Mouse (Mus musculus): ENCODE results near the gene Snip1. TPM values are rescaled to one million over a fixed set of nuclear protein-coding genes. Genes with fewer than 3 reads are reported as not detected.

Snip1 gene
- polyA plus RNA-seq, 1 experiment = 7.2 TPM

DNA sequence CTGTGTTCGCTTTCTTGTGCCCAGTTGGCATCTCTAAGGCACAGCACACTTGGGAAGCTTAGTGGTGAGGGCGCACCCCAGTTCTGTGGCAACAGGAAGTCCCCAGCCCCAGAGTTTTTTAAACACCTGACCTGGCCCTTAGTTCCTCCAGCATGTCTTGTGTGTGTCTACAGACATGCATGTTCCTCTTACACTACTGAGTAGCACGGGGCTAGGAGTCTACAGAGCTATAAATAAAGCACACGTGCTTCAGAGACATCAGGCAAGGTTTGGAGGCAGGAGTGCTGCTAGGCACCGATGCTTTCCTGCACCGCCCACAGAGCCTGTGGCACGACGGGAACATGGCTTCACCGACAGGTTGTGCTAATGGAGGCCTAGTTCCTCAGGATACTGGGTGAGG lies 11.1 kb upstream of the Snip1 start:
- Histone ChIP-seq H3K4me1 (ENCODE audit: control insufficient read depth, insufficient read depth, insufficient read length) (no peaks in the 10 kb centered on the region; the same call in 1 of the 2 replicates), H3K4me3 (ENCODE audit: extremely low read depth, insufficient read depth, insufficient read length) (no peak overlapping the region), H3K27me3 (ENCODE audit: control insufficient read depth, insufficient read depth, low read length) (no peaks in the 10 kb centered on the region), H3K27ac (ENCODE audit: insufficient read depth, low read length) (peak overlapping the region; percentile 73), H3K36me3 (ENCODE audit: control insufficient read depth, insufficient read depth, low read length) (peaks cover 19% of the 10 kb centered on the region)
- no peak for DNase-seq (ENCODE audit: low read depth in 1 of 2, low spot score in 2 of 2)
- 39% methylated on average over 9 of the region's 9 CpGs for WGBS
- no peak for TF ChIP-seq CTCF (IDR thresholded peaks at IDR 0.05; ENCODE audit: extremely low read depth, insufficient read depth, insufficient read length, insufficient replicate concordance)
- no peak for TF ChIP-seq POLR2A (IDR thresholded peaks at IDR 0.05; ENCODE audit: low read depth, low read length)

DNA sequence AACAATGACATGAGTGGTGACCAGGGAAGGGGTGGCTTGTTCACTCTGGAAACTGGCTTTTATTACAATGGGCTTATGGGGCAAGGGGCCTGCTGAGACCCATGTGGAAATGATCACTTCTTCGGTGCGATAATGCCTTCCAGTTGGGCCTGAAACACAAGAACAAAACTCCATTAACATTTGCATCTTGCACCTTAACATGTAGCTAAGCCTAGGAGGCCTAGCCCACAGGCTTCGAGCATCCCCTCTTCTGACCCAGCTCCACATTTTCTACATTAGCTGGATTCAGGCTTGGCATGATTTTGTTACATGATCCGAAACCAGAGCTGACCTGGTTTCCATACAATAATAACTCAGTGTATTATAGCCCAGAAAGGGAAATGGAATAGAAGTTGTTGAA lies 10.0 kb upstream of the Snip1 start:
- TF ChIP-seq CTCF (IDR thresholded peaks at IDR 0.05; ENCODE audit: extremely low read depth, insufficient read depth, insufficient read length, insufficient replicate concordance) = no peak
- no peak for TF ChIP-seq POLR2A (IDR thresholded peaks at IDR 0.05; ENCODE audit: low read depth, low read length)
- Histone ChIP-seq H3K27me3 (ENCODE audit: control insufficient read depth, insufficient read depth, low read length) (no peaks in the 10 kb centered on the region), H3K36me3 (ENCODE audit: control insufficient read depth, insufficient read depth, low read length) (peaks cover 19% of the 10 kb centered on the region), H3K4me1 (ENCODE audit: control insufficient read depth, insufficient read depth, insufficient read length) (no peaks in the 10 kb centered on the region; the same call in 1 of the 2 replicates), H3K27ac (ENCODE audit: insufficient read depth, low read length) (no peak overlapping the region), H3K4me3 (ENCODE audit: extremely low read depth, insufficient read depth, insufficient read length) (no peak overlapping the region)
- 93% methylated on average over 4 of the region's 4 CpGs for WGBS
- no peak for DNase-seq (ENCODE audit: low read depth in 1 of 2, low spot score in 2 of 2)

DNA sequence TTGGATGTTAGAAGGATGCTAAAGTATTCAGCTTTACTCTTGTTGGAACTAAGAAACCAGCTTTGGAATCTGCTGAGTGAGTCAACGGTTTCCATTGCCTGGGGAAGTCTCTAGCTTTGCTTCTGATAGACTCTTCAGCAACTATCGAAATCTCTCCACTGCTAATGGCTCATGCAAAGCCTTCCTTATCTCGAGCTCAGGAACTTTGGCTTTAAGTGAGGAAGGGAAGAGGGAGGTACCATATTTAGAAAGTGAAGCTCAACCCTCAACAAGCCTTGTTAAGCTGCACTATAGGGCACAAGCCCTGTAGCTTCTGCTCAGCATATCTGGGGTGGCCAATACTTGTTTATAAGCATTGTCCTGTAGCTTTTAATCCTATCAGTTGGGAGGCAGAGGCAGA lies 9.2 kb upstream of the Snip1 start:
- 53% methylated on average over 3 of the region's 3 CpGs for WGBS
- no peak overlapping the region for H3K27ac ChIP-seq (ENCODE audit: insufficient read depth, low read length)
- H3K27me3 ChIP-seq (ENCODE audit: control insufficient read depth, insufficient read depth, low read length) = no peaks in the 10 kb centered on the region
- H3K4me3 ChIP-seq (ENCODE audit: extremely low read depth, insufficient read depth, insufficient read length) = no peak overlapping the region
- no peaks in the 10 kb centered on the region; the same call in 1 of the 2 replicates for H3K4me1 ChIP-seq (ENCODE audit: control insufficient read depth, insufficient read depth, insufficient read length)
- TF ChIP-seq CTCF (IDR thresholded peaks at IDR 0.05; ENCODE audit: extremely low read depth, insufficient read depth, insufficient read length, insufficient replicate concordance) (no peak), POLR2A (IDR thresholded peaks at IDR 0.05; ENCODE audit: low read depth, low read length) (no peak)
- DNase-seq (ENCODE audit: low read depth in 1 of 2, low spot score in 2 of 2) = no peak
- peaks cover 16% of the 10 kb centered on the region for H3K36me3 ChIP-seq (ENCODE audit: control insufficient read depth, insufficient read depth, low read length)

DNA sequence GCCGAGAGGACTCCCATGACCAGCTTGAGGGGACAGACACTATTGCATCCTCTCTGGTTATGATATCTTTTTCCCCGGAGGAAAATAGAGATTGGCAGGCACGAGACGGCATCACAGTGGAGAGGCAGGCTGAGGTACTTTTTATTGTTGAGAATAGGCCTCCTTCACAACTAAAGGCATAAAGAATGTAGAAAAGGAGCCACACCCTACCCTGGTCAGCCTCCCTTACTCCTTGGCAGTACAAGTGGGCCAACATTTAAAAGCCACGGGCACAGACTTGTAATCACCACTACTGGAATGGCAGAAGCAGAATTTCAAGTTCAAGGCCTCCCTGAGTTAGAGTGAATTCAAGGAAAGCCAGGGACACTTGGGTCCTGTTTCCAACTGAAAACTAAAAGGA lies 8.4 kb upstream of the Snip1 start:
- no peak for TF ChIP-seq CTCF (IDR thresholded peaks at IDR 0.05; ENCODE audit: extremely low read depth, insufficient read depth, insufficient read length, insufficient replicate concordance)
- TF ChIP-seq POLR2A (IDR thresholded peaks at IDR 0.05; ENCODE audit: low read depth, low read length) = no peak
- H3K4me1 ChIP-seq (ENCODE audit: control insufficient read depth, insufficient read depth, insufficient read length) = no peaks in the 10 kb centered on the region; the same call in 1 of the 2 replicates
- no peak overlapping the region for H3K27ac ChIP-seq (ENCODE audit: insufficient read depth, low read length)
- H3K27me3 ChIP-seq (ENCODE audit: control insufficient read depth, insufficient read depth, low read length) = no peaks in the 10 kb centered on the region
- DNase-seq (ENCODE audit: low read depth in 1 of 2, low spot score in 2 of 2) = no peak
- H3K36me3 ChIP-seq (ENCODE audit: control insufficient read depth, insufficient read depth, low read length) = peaks cover 12% of the 10 kb centered on the region
- 88% methylated on average over 5 of the region's 5 CpGs for WGBS
- H3K4me3 ChIP-seq (ENCODE audit: extremely low read depth, insufficient read depth, insufficient read length) = no peak overlapping the region

DNA sequence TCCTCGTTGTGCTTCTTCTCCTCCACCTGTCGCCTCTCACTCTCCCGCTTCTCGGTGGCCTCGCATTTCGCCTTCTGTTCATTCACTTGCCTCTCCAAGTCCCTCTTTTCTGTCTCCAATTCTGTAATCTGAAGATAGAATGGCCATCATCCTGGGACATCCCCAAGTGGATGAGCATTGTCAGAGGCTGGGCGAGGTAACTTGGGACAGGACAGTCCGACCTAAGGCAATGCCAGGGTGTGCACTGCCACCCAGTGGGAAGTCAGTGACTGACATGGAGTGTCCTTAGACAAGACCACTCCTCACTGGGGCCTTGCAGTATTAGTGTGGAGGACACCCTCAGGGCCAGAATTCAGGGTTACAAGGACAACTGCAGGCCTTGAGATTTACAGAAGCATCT lies 7.4 kb upstream of the Snip1 start:
- peak in 1 of 2 experiments; percentile 44 for DNase-seq (ENCODE audit: low read depth in 1 of 2, low spot score in 2 of 2)
- 6% methylated on average over 8 of the region's 8 CpGs for WGBS
- Histone ChIP-seq H3K36me3 (ENCODE audit: control insufficient read depth, insufficient read depth, low read length) (peaks cover 6% of the 10 kb centered on the region), H3K4me3 (ENCODE audit: extremely low read depth, insufficient read depth, insufficient read length) (peak overlapping the region; percentile 26; the same call in 1 of the 2 replicates), H3K27ac (ENCODE audit: insufficient read depth, low read length) (no peak overlapping the region), H3K27me3 (ENCODE audit: control insufficient read depth, insufficient read depth, low read length) (no peaks in the 10 kb centered on the region), H3K4me1 (ENCODE audit: control insufficient read depth, insufficient read depth, insufficient read length) (no peaks in the 10 kb centered on the region; the same call in 1 of the 2 replicates)
- no peak for TF ChIP-seq POLR2A (IDR thresholded peaks at IDR 0.05; ENCODE audit: low read depth, low read length)
- TF ChIP-seq CTCF (IDR thresholded peaks at IDR 0.05; ENCODE audit: extremely low read depth, insufficient read depth, insufficient read length, insufficient replicate concordance) = peak; percentile 71; the same call in 1 of the 2 replicates

DNA sequence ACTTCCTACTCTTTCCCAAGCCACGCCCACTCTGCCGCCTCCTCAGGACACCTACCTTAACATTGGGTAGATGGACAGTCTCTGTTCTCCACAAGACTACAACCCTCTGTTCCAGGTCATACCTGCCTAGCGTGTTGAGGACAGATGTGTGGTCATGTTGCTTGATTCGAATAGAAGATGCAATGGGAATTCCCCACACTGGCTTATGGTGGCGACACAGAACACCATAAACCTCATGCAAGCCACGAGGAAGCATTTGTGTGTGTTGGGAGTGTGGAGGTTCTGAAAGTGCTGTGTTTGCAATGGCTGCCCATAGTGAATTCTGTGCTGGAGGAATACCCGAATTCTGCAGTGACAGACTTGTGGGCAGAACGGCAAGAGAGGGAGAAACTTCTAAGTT lies 2.6 kb upstream of the Snip1 start:
- DNase-seq (ENCODE audit: low read depth in 1 of 2, low spot score in 2 of 2) = no peak
- H3K36me3 ChIP-seq (ENCODE audit: control insufficient read depth, insufficient read depth, low read length) = no peaks in the 10 kb centered on the region; the same call in 1 of the 2 replicates
- no peaks in the 10 kb centered on the region for H3K27me3 ChIP-seq (ENCODE audit: control insufficient read depth, insufficient read depth, low read length)
- 53% methylated on average over 8 of the region's 8 CpGs for WGBS
- H3K4me1 ChIP-seq (ENCODE audit: control insufficient read depth, insufficient read depth, insufficient read length) = peaks cover 7% of the 10 kb centered on the region; the same call in 1 of the 2 replicates
- H3K4me3 ChIP-seq (ENCODE audit: extremely low read depth, insufficient read depth, insufficient read length) = no peak overlapping the region
- TF ChIP-seq POLR2A (IDR thresholded peaks at IDR 0.05; ENCODE audit: low read depth, low read length) (no peak), CTCF (IDR thresholded peaks at IDR 0.05; ENCODE audit: extremely low read depth, insufficient read depth, insufficient read length, insufficient replicate concordance) (no peak)
- H3K27ac ChIP-seq (ENCODE audit: insufficient read depth, low read length) = no peak overlapping the region

DNA sequence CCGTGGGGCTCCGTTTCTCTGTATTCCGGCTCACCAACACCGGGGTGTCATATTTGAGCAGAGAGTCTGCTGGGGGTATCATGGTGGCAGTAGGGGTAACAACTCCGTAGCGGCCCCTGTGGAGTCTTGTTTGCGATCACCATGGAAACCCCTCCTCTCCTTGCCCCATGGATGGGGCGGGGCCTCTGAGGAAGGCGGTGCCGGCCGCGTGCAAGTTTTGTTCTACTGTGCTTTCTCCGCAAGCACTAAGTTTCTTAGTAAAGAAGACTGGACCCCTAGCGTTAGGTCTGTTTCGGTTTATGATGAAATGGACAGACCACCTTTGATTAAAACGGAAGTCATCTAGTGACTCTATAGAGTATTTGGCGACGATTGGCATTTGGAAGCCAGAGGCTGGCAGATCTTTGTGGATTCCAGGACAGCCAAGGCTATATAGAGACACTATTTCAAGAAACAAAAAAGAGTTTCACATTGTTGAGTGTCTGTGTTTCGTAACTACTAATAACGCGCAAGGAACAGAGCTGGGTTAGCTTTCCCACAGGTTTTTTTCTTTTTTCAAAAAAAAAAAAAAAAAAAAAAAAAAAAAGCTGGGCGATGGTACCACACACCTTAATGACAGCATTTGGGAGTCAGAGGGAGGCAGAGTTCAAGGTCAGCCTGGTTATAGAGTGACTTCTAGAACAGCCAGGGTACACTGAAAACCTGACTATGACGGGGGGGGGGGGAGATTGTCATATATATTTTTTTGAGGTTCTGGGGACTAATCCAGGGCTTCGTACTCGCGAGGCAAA lies 760 bp upstream of the Snip1 start, which contains the start of gene Dnali1:
TSS of gene Dnali1 (minus strand) at position 187 of the 791 bp plus-strand sequence.
- DNase-seq (ENCODE audit: low read depth in 1 of 2, low spot score in 2 of 2) = peak; percentile 35 to 45
- Histone ChIP-seq H3K4me3 (ENCODE audit: extremely low read depth, insufficient read depth, insufficient read length) (peak within 1 kb of the TSS; percentile 86), H3K27ac (ENCODE audit: insufficient read depth, low read length) (0 out of 2 replicates have a peak within 1 kb of the TSS, but pooled peaks have one; percentile 54), H3K4me1 (ENCODE audit: control insufficient read depth, insufficient read depth, insufficient read length) (peaks cover 7% of the 10 kb centered on the region; the same call in 1 of the 2 replicates), H3K27me3 (ENCODE audit: control insufficient read depth, insufficient read depth, low read length) (no peaks in the 10 kb centered on the region), H3K36me3 (ENCODE audit: control insufficient read depth, insufficient read depth, low read length) (peaks cover 10% of the 10 kb centered on the region)
- TF ChIP-seq POLR2A (IDR thresholded peaks at IDR 0.05; ENCODE audit: low read depth, low read length) = no peak
- no peak for TF ChIP-seq CTCF (IDR thresholded peaks at IDR 0.05; ENCODE audit: extremely low read depth, insufficient read depth, insufficient read length, insufficient replicate concordance)
- 4% methylated on average over 26 of the region's 26 CpGs for WGBS

Data from spleen, adult 2 months (tissue).